Mouse (Mus musculus): ENCODE measurements around the gene Endov. TPM values are rescaled to one million over a fixed set of nuclear protein-coding genes. Genes with fewer than 3 reads are reported as not detected.

The Endov gene
- total RNA-seq, 2 experiments from 2014 or later, result 3.1 to 4.8 TPM

- ATAC-seq (replicated peaks; ENCODE audit: low FRiP score, poor library complexity, severe bottlenecking), result no peak
These were observed 52.8 kb downstream of the Endov start for GRCm38 (mm10) chr11:119543816-119544517.

- ATAC-seq (replicated peaks; ENCODE audit: low FRiP score, poor library complexity, severe bottlenecking), result no peak
These were observed 53.5 kb downstream of the Endov start for GRCm38 (mm10) chr11:119544518-119545105.

GRCm38 (mm10) chr11:119545281-119545680, 54.1 kb downstream of the Endov start:
- ATAC-seq (replicated peaks; ENCODE audit: low FRiP score, poor library complexity, severe bottlenecking), result no peak

GRCm38 (mm10) chr11:119545741-119546495, 54.8 kb downstream of the Endov start:
- ATAC-seq (replicated peaks; ENCODE audit: low FRiP score, poor library complexity, severe bottlenecking), result no peak

- ATAC-seq (replicated peaks; ENCODE audit: low FRiP score, poor library complexity, severe bottlenecking), result no peak
These were observed 55.5 kb downstream of the Endov start for GRCm38 (mm10) chr11:119546496-119547182.

- no peak for ATAC-seq (replicated peaks; ENCODE audit: low FRiP score, poor library complexity, severe bottlenecking)
These were observed 56.2 kb downstream of the Endov start, which contains the start of gene Nptx1 for GRCm38 (mm10) chr11:119547183-119547921. Gene Nptx1 (minus strand): TSS chr11:119547753.

- no peak for ATAC-seq (replicated peaks; ENCODE audit: low FRiP score, poor library complexity, severe bottlenecking)
These were observed 56.9 kb downstream of the Endov start for GRCm38 (mm10) chr11:119547951-119548591.

- ATAC-seq (replicated peaks; ENCODE audit: low FRiP score, poor library complexity, severe bottlenecking), result no peak
These were observed 57.7 kb downstream of the Endov start for GRCm38 (mm10) chr11:119548741-119549370.

GRCm38 (mm10) chr11:119549371-119549811, 58.2 kb downstream of the Endov start:
- ATAC-seq (replicated peaks; ENCODE audit: low FRiP score, poor library complexity, severe bottlenecking), result no peak

- ATAC-seq (replicated peaks; ENCODE audit: low FRiP score, poor library complexity, severe bottlenecking), result no peak
These were observed 59.6 kb downstream of the Endov start for GRCm38 (mm10) chr11:119550546-119551335.

- ATAC-seq (replicated peaks; ENCODE audit: low FRiP score, poor library complexity, severe bottlenecking), result no peak
These were observed 60.3 kb downstream of the Endov start for GRCm38 (mm10) chr11:119551468-119551867.

GRCm38 (mm10) chr11:119552301-119552700, 61.2 kb downstream of the Endov start:
- no peak for ATAC-seq (replicated peaks; ENCODE audit: low FRiP score, poor library complexity, severe bottlenecking)

GRCm38 (mm10) chr11:119552902-119553802, 62.0 kb downstream of the Endov start:
- no peak for ATAC-seq (replicated peaks; ENCODE audit: low FRiP score, poor library complexity, severe bottlenecking)

GRCm38 (mm10) chr11:119554706-119555105, 63.6 kb downstream of the Endov start:
- ATAC-seq (replicated peaks; ENCODE audit: low FRiP score, poor library complexity, severe bottlenecking), result no peak

- ATAC-seq (replicated peaks; ENCODE audit: low FRiP score, poor library complexity, severe bottlenecking), result no peak
These were observed 64.0 kb downstream of the Endov start for GRCm38 (mm10) chr11:119555170-119555569.

- no peak for ATAC-seq (replicated peaks; ENCODE audit: low FRiP score, poor library complexity, severe bottlenecking)
These were observed 67.1 kb downstream of the Endov start for GRCm38 (mm10) chr11:119557940-119558869.

Data from erythroblast, adult 5-6 weeks (primary cell).